Mouse (Mus musculus) small intestine, adult 2 months (tissue): Measurements from ENCODE around the gene Arhgap35.

Experiments used
- CTCF ChIP-seq: fragments of 200-500 bp; IDR thresholded peaks from 2 replicates; pipeline ENCODE4 v1.5.1; 2012; ENCODE audit warnings: low read depth, mild to moderate bottlenecking, control low read depth, inconsistent platforms, low read length, moderate library complexity, mixed read lengths; ENCODE audit not compliant: insufficient replicate concordance, insufficient read length; ENCODE audit errors: extremely low read depth
- POLR2A ChIP-seq: fragments of 200-500 bp; IDR thresholded peaks from 2 replicates; pipeline ENCODE4 v1.6.1; 2012; ENCODE audit warnings: low read depth, mild to moderate bottlenecking, control low read depth, inconsistent platforms, low read length, moderate library complexity

- TF ChIP-seq CTCF, result no peak
- no peak for TF ChIP-seq POLR2A
Measured at GRCm38 (mm10) chr7:16601683-16602102, 13.1 kb downstream of the Arhgap35 start.
